Mouse (Mus musculus): ENCODE measurements around the gene Cacna2d3. TPM values are rescaled to one million over a fixed set of nuclear protein-coding genes. Genes with fewer than 3 reads are reported as not detected.

Gene Cacna2d3
- polyA plus RNA-seq, 1 experiment: 4.6 TPM

GRCm38 (mm10) chr14:29296185-29296754, 425.4 kb downstream of the Cacna2d3 start:
- no peaks in the 10 kb centered on the region for H3K36me3 ChIP-seq (ENCODE audit: control insufficient read depth, insufficient read depth, low read length)
- H3K27ac ChIP-seq (ENCODE audit: control insufficient read depth, insufficient read depth, low read depth, low read length): no peak overlapping the region
- no peak overlapping the region for H3K4me3 ChIP-seq (ENCODE audit: control insufficient read depth, low read depth, low read length)
- TF ChIP-seq POLR2A (IDR thresholded peaks at IDR 0.05; ENCODE audit: control insufficient read depth, low read depth, low read length) (no peak), CTCF (IDR thresholded peaks at IDR 0.05; ENCODE audit: control insufficient read depth, insufficient read depth, insufficient replicate concordance, low read depth, low read length) (no peak)
- H3K4me1 ChIP-seq (ENCODE audit: control insufficient read depth, insufficient read depth, low read length): no peaks in the 10 kb centered on the region
- no peaks in the 10 kb centered on the region for H3K27me3 ChIP-seq (ENCODE audit: control insufficient read depth, insufficient read depth, low read length)

- H3K4me3 ChIP-seq (ENCODE audit: control insufficient read depth, low read depth, low read length): no peak overlapping the region
- H3K27me3 ChIP-seq (ENCODE audit: control insufficient read depth, insufficient read depth, low read length): no peaks in the 10 kb centered on the region
- H3K36me3 ChIP-seq (ENCODE audit: control insufficient read depth, insufficient read depth, low read length): no peaks in the 10 kb centered on the region
- H3K4me1 ChIP-seq (ENCODE audit: control insufficient read depth, insufficient read depth, low read length): no peaks in the 10 kb centered on the region
- TF ChIP-seq POLR2A (IDR thresholded peaks at IDR 0.05; ENCODE audit: control insufficient read depth, low read depth, low read length): no peak
- TF ChIP-seq CTCF (IDR thresholded peaks at IDR 0.05; ENCODE audit: control insufficient read depth, insufficient read depth, insufficient replicate concordance, low read depth, low read length): no peak
- H3K27ac ChIP-seq (ENCODE audit: control insufficient read depth, insufficient read depth, low read depth, low read length): no peak overlapping the region
Measured at GRCm38 (mm10) chr14:29278901-29279300, 442.8 kb downstream of the Cacna2d3 start.

- Histone ChIP-seq H3K4me1 (ENCODE audit: control insufficient read depth, insufficient read depth, low read length) (no peaks in the 10 kb centered on the region), H3K27me3 (ENCODE audit: control insufficient read depth, insufficient read depth, low read length) (no peaks in the 10 kb centered on the region), H3K27ac (ENCODE audit: control insufficient read depth, insufficient read depth, low read depth, low read length) (no peak overlapping the region), H3K36me3 (ENCODE audit: control insufficient read depth, insufficient read depth, low read length) (no peaks in the 10 kb centered on the region), H3K4me3 (ENCODE audit: control insufficient read depth, low read depth, low read length) (no peak overlapping the region)
- no peak for TF ChIP-seq POLR2A (IDR thresholded peaks at IDR 0.05; ENCODE audit: control insufficient read depth, low read depth, low read length)
- TF ChIP-seq CTCF (IDR thresholded peaks at IDR 0.05; ENCODE audit: control insufficient read depth, insufficient read depth, insufficient replicate concordance, low read depth, low read length): no peak
Measured at GRCm38 (mm10) chr14:29278401-29278800, 443.3 kb downstream of the Cacna2d3 start.

GRCm38 (mm10) chr14:29277701-29278100, 444.0 kb downstream of the Cacna2d3 start:
- no peak for TF ChIP-seq CTCF (IDR thresholded peaks at IDR 0.05; ENCODE audit: control insufficient read depth, insufficient read depth, insufficient replicate concordance, low read depth, low read length)
- TF ChIP-seq POLR2A (IDR thresholded peaks at IDR 0.05; ENCODE audit: control insufficient read depth, low read depth, low read length): no peak
- Histone ChIP-seq H3K36me3 (ENCODE audit: control insufficient read depth, insufficient read depth, low read length) (no peaks in the 10 kb centered on the region), H3K4me1 (ENCODE audit: control insufficient read depth, insufficient read depth, low read length) (no peaks in the 10 kb centered on the region), H3K27me3 (ENCODE audit: control insufficient read depth, insufficient read depth, low read length) (no peaks in the 10 kb centered on the region), H3K27ac (ENCODE audit: control insufficient read depth, insufficient read depth, low read depth, low read length) (no peak overlapping the region), H3K4me3 (ENCODE audit: control insufficient read depth, low read depth, low read length) (no peak overlapping the region)

GRCm38 (mm10) chr14:29273890-29274289, 447.8 kb downstream of the Cacna2d3 start:
- H3K36me3 ChIP-seq (ENCODE audit: control insufficient read depth, insufficient read depth, low read length): no peaks in the 10 kb centered on the region
- H3K4me1 ChIP-seq (ENCODE audit: control insufficient read depth, insufficient read depth, low read length): no peaks in the 10 kb centered on the region
- no peak overlapping the region for H3K4me3 ChIP-seq (ENCODE audit: control insufficient read depth, low read depth, low read length)
- TF ChIP-seq POLR2A (IDR thresholded peaks at IDR 0.05; ENCODE audit: control insufficient read depth, low read depth, low read length): no peak
- no peak for TF ChIP-seq CTCF (IDR thresholded peaks at IDR 0.05; ENCODE audit: control insufficient read depth, insufficient read depth, insufficient replicate concordance, low read depth, low read length)
- H3K27me3 ChIP-seq (ENCODE audit: control insufficient read depth, insufficient read depth, low read length): no peaks in the 10 kb centered on the region
- no peak overlapping the region for H3K27ac ChIP-seq (ENCODE audit: control insufficient read depth, insufficient read depth, low read depth, low read length)

GRCm38 (mm10) chr14:29270541-29270940, 451.1 kb downstream of the Cacna2d3 start:
- no peaks in the 10 kb centered on the region for H3K4me1 ChIP-seq (ENCODE audit: control insufficient read depth, insufficient read depth, low read length)
- TF ChIP-seq CTCF (IDR thresholded peaks at IDR 0.05; ENCODE audit: control insufficient read depth, insufficient read depth, insufficient replicate concordance, low read depth, low read length): no peak
- no peak for TF ChIP-seq POLR2A (IDR thresholded peaks at IDR 0.05; ENCODE audit: control insufficient read depth, low read depth, low read length)
- H3K27ac ChIP-seq (ENCODE audit: control insufficient read depth, insufficient read depth, low read depth, low read length): no peak overlapping the region
- H3K27me3 ChIP-seq (ENCODE audit: control insufficient read depth, insufficient read depth, low read length): no peaks in the 10 kb centered on the region
- no peak overlapping the region for H3K4me3 ChIP-seq (ENCODE audit: control insufficient read depth, low read depth, low read length)
- no peaks in the 10 kb centered on the region for H3K36me3 ChIP-seq (ENCODE audit: control insufficient read depth, insufficient read depth, low read length)

- no peak for TF ChIP-seq CTCF (IDR thresholded peaks at IDR 0.05; ENCODE audit: control insufficient read depth, insufficient read depth, insufficient replicate concordance, low read depth, low read length)
- no peak for TF ChIP-seq POLR2A (IDR thresholded peaks at IDR 0.05; ENCODE audit: control insufficient read depth, low read depth, low read length)
- no peaks in the 10 kb centered on the region for H3K36me3 ChIP-seq (ENCODE audit: control insufficient read depth, insufficient read depth, low read length)
- no peak overlapping the region for H3K27ac ChIP-seq (ENCODE audit: control insufficient read depth, insufficient read depth, low read depth, low read length)
- no peaks in the 10 kb centered on the region for H3K27me3 ChIP-seq (ENCODE audit: control insufficient read depth, insufficient read depth, low read length)
- H3K4me3 ChIP-seq (ENCODE audit: control insufficient read depth, low read depth, low read length): no peak overlapping the region
- no peaks in the 10 kb centered on the region for H3K4me1 ChIP-seq (ENCODE audit: control insufficient read depth, insufficient read depth, low read length)
Measured at GRCm38 (mm10) chr14:29269816-29270215, 451.8 kb downstream of the Cacna2d3 start.

All from testis, adult 2 months (tissue).